Mouse (Mus musculus) spleen, adult 2 months (tissue): ENCODE measurements around the gene Arhgap5.

Experiments used
- CTCF ChIP-seq: fragments of 200-500 bp; IDR thresholded peaks from 2 replicates; pipeline ENCODE4 v1.5.1; 2011; ENCODE audit warnings: mild to moderate bottlenecking, inconsistent platforms; ENCODE audit not compliant: insufficient read depth, insufficient read length, insufficient replicate concordance; ENCODE audit errors: extremely low read depth
- POLR2A ChIP-seq: fragments of 200-500 bp; IDR thresholded peaks from 2 replicates; pipeline ENCODE4 v1.6.1; 2011; ENCODE audit warnings: low read depth, low read length, inconsistent platforms

GRCm38 (mm10) chr12:52552085-52552484 is 48.3 kb downstream of the Arhgap5 start:
- TF ChIP-seq POLR2A (no peak), CTCF (no peak)
